Mouse (Mus musculus): ENCODE measurements around the gene Wipf3. TPM values are rescaled to one million over a fixed set of nuclear protein-coding genes. Genes with fewer than 3 reads are reported as not detected.

Gene Wipf3
- 10 to 100 TPM; 84.4 to 96.0 (median 89.1) TPM for total RNA-seq (2022)

DNA sequence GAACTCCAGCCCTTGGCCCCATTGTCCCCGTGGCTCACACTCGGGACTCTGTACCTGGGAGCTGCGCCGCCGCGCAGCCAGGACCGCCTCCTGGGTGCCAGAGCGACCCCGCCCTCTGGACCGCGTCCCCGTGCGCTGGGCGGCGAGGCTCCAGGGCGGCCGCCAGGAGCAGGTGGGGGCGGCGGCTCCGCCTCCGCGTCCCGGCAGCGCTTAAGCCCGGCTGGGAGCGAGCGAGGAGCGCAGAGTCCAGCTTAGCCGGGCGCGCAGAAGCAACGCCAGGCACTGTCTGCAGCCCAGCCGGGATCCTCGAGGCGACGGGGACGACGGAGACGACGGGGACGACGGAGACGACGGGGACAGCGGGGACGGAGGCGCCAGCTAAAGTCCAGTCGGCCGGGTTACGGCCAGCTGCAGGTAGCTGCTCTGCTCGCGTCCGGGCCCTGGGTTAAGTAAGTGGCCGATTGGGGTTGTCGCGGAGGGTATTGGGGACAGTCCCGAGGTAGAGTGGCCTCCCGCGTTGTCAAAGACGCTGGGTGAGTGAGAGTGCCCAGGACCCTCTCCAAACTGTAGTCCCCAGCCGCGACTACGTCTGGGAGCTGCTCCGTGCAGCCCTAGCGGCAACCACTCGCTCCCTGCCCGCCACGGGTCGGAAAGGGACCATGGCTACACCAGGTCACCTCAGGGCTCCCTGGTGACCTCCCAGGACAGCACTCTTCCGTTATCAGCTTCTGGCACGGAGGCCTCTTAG is at the start of gene Wipf3:
Gene Wipf3 (plus strand): TSS at position 157 of the 748 bp plus-strand sequence.
- DNase-seq (ENCODE audit: low spot score in 2 of 2): peak; percentile 42 to 43

DNA sequence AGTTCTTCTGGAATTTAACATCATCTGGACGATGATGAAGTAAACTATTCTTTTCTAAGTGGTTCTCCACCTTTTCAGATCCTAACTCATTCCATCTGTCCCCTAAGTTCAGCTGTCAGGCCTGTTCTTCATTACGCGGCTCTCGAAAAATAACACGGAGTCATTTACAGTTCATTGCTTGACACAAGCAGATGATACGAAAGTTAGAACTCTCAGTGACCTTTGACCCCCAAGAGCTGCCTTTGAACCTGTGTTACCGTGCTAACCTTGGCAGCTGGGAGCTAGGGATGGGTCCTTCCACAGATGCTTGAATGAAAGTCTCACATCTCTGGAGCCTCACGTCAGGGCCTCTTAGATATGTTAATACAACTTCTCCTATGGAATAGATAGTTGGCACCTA is 46.8 kb upstream of the Wipf3 start:
- no peak for DNase-seq (ENCODE audit: low spot score in 2 of 2)

DNA sequence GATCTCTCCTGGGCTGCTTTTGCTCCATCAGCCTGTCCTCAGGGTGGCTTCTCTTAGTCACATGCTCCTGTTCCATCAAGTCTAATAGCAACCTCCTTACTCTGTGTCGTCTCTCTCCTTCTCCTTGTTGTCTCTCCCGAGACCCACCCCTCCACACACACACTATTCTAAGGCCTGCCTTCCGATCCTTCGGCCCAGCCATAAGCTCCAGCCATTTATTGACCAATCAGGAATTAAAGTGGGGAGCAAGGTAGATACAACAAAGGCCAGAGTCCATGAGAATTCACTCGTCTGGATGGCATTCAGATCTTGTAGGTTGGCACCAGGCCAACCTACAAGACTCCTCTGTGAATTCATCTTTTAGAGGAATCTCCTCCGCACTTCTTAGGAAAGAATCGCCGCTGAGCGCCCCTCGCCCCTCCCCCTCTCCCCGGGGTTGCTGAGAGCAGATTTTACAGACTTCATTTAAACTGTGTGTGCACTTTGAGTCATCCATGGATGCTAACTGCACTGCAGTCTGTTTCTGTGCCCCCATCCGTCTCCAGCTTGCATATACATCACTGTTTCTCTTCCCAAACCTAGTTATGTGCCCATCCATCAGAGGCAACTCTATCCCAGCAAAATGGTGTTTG is 45.4 kb upstream of the Wipf3 start:
- DNase-seq (ENCODE audit: low spot score in 2 of 2): no peak

GRCm38 (mm10) chr6:54384777-54385176 is 44.6 kb upstream of the Wipf3 start:
- DNase-seq (ENCODE audit: low spot score in 2 of 2): no peak

GRCm38 (mm10) chr6:54386429-54386828 is 43.0 kb upstream of the Wipf3 start:
- DNase-seq (ENCODE audit: low spot score in 2 of 2): peak in 1 of 2 experiments; percentile 54

DNA sequence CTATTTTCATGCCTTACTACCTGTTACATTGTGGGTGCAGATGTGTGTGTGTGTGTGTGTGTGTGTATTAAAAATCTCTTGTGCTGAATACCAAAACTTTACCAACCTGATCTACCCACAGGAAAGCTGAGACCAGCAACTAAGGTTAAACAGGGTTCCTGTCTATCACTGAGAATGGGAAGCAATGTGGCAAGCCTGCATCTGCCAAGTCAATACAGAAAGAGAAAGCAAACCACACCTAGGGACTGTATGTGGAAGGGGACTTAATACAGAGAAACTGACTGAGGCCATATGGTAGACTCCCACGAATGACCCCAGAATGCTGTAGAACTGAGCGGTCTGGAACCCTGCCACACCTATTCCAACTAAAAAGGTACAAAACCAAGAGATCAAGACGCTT is 42.4 kb upstream of the Wipf3 start:
- no peak for DNase-seq (ENCODE audit: low spot score in 2 of 2)

DNA sequence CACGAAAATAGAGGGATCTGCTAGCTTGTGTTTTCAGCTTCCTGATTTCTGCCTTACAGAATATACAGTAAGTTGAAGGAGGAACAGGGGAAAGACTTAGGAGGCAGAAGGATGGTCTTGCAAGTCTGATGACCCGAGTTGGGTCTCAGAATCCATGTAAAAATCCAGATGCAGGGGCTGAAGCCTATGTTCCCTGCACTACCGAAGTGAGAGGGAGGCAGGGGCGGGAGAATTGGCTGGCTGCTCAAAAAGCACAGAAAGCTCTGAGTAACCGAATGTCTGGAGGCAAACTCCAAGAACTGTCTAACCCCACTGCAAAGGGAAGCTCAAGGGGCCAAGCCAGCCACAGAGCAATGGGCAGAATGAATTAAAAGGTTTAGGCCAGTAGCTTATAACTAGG is 41.7 kb upstream of the Wipf3 start:
- peak; percentile 36 to 40 for DNase-seq (ENCODE audit: low spot score in 2 of 2)

DNA sequence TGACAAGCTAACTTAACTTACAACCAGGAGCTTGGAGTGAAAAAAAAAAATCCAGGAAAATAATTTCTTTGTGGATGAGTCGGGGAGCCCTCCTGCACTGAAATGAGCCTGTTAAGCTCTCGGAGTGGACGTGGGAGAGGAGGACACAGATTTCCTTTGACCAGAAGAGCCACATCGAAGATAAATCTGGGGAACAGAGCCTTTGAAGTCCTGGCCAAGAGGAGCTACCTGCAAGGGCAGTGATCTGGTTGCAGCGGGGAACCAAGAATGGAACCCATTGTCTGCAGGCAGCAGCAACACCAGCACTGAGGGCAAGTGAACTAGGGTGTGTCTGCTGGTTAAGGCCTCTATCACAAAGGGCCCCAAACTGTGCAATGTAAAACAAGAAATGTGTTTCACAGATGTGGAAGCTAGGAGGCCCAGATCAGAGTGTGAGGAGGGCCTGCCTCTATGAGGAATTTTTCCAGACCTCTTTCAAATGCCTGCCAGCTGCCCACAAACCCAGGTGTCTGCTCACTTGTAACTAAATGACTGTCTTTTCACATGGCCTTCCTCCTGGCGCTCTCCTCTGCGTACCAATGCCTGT is 40.6 kb upstream of the Wipf3 start:
- no peak for DNase-seq (ENCODE audit: low spot score in 2 of 2)

DNA sequence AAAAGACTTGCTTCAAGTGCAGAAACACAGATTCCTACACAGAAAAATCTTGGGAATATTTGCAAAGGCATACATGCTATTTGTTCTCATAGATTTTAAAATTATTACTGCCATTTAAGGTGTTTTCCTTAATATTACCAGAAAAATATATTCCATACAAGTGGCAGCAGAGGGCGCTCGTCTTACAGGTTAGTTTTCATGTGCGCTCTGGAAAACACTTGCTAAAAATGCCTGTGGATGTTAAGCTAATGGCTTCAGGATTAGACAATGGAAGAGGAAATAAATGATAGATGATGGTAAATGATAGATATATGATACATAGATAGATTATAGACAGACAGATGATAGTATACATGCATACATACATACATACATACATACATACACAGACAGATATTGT is 37.6 kb upstream of the Wipf3 start:
- no peak for DNase-seq (ENCODE audit: low spot score in 2 of 2)

- no peak for DNase-seq (ENCODE audit: low spot score in 2 of 2)
These were observed 35.5 kb upstream of the Wipf3 start for GRCm38 (mm10) chr6:54393886-54394285.

DNA sequence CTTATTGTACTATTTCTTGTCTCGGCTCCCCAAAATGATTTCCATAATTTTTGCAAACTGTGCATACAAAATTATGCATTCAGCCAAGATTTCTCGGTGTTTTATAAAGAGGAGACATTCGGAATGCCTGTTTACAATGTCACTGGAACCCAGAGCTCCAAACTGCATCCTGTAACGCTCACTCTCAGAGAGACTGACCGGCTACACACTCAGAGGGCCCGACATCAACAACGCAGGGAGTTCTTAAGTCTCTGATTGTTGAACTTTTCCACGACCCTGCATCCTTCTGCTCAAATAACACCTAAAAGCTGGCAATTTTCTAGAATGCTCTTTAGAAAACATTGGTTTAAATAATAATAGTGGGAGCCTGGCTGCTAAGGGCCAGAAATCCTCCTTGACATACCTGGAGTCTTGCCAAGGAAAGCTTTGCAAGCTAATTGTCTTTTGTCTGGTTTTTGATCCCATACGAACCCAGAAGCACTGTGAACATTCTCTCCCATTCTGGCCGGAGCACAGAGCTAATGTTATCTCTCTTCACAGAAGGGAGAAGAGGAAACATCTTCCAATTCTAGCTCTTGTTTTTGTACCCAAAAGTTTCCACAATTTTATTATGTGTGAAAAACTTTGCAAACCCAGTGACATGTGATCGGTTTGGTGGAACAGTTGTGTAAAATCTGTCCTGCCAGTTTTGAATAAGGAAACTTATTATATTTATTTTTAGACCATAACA is 30.0 kb upstream of the Wipf3 start:
- DNase-seq (ENCODE audit: low spot score in 2 of 2): no peak

DNA sequence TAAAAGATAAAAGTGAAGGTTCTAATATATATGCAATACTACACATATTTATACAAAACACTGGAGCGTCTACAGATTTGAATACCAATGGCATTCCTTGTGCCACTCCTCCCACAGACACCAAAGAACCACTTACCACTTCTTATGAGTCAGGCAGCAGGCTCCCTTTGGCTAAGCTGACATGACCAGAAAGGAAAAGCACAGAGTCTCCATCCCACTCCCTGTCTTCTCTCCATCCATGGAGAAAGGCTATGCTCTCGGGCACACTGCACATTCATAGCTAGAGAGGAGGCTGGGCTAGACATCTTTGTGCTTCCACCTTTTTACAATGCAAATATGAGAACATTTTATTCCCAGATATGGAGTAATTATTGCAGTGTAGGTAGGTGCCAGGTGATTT is 27.9 kb upstream of the Wipf3 start:
- no peak for DNase-seq (ENCODE audit: low spot score in 2 of 2)

- DNase-seq (ENCODE audit: low spot score in 2 of 2): no peak
These were observed 24.5 kb upstream of the Wipf3 start for GRCm38 (mm10) chr6:54404916-54405315.

DNA sequence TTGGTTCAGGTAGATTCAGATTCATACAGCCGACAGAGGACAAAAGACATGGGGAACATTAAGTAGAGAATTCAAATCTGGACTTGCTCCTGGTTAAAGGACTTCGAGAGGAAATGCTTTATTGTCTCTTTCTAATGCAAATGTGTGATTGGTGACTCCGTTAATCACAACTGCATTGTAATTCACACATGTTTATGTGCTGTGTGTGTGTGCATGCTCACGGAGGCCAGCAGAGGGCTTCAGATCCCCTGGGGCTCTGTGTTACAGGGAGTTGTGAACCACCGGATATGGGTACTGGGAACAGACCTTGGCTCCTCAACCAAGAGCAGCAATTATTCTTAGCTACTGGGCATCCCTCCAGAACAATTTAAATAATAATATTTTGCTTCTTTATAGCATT is 23.3 kb upstream of the Wipf3 start:
- DNase-seq (ENCODE audit: low spot score in 2 of 2): no peak

GRCm38 (mm10) chr6:54409271-54409670 is 20.1 kb upstream of the Wipf3 start:
- no peak for DNase-seq (ENCODE audit: low spot score in 2 of 2)

DNA sequence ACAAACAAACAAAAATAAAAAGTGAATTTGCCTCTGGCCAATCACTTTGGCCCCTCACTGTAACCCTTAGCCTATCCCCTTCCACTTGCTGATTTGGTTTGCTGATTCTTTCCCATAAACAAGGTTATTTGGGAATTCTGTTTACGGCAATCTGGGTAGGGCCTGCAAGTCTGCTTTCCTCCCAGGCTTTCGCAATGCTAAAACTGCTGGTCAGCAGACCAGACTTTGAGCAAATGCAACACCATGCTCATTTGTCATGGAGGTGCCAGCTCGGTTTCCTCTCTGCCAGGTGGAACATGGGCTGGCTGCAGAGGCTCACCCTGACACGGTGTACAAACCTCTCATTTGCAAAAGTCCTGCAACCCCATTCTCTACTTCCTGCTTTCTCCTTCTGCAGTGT is 19.0 kb upstream of the Wipf3 start:
- DNase-seq (ENCODE audit: low spot score in 2 of 2): no peak

- DNase-seq (ENCODE audit: low spot score in 2 of 2): no peak
These were observed 17.8 kb upstream of the Wipf3 start for GRCm38 (mm10) chr6:54411591-54411990.

DNA sequence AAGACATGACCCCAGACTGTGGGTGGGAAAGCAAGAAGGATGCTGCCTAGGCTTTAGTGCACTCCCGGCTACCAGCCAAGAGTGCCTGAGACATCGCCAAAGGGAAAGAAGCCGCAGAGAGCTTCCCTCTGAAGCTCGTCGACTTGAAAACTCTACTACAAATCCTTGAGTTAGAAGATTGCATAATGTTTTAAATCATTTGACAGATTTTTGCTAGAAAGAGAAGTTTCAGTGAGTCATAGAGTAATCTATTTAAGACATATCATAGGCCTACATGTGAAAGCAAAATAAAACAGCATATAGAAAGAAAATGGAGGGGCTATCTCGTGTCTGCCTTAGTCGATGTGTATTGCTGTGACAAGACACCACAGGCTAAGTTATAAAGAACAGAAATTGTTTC is 16.5 kb upstream of the Wipf3 start:
- no peak for DNase-seq (ENCODE audit: low spot score in 2 of 2)

DNA sequence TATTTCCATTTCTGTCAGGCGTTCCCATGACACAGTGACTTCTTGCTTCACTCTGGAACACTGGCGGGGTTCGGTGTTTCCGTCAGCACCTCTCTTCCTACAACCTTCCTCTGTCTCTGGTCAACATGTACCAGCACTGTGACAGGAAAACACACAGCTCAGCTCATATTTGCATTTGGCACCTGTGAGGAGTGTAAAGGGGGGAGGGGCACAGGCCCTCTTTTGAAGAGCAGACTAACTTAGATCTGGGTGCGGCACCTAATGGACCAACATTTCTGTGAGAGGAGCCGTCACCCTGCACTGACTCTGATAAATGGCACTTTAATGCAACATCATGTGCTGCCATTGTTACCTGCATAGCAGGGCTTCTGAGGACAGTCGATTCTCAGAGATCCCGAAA is 4.2 kb upstream of the Wipf3 start:
- no peak for DNase-seq (ENCODE audit: low spot score in 2 of 2)

DNA sequence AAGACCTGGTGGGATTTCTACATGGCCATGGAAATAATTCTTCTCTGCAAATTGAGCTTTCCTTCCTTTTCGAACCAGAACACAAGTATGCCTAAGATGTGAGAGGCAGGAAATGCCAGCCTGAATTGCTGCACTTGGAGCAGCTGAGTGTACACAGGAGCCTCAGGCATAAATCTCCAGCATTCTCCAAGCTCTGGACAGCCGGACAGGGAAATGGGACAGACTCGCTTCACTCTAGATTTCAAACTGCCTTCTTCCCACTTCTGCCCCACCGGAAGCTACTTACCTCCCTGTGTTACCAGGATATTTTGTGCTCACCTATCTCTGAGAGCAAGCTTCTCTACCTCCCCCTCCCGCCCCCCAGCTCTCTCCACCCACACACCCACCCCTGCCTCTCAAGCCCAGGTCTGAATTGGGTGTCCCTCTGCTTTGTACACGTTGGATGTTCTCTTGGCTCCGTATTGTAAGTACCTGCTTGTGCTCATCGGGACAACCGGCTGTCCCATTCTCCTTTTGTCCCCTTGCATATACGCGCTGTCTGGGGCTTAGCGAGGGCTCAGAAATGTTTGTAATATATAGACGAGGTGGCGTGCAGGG is 455 bp upstream of the Wipf3 start:
- no peak for DNase-seq (ENCODE audit: low spot score in 2 of 2)

- no peak for DNase-seq (ENCODE audit: low spot score in 2 of 2)
These were observed 818 bp downstream of the Wipf3 start for GRCm38 (mm10) chr6:54430221-54430620.

- peak; percentile 55 to 89 for DNase-seq (ENCODE audit: low spot score in 2 of 2)
These were observed 2.4 kb downstream of the Wipf3 start for GRCm38 (mm10) chr6:54431761-54432160.

Measured in left cerebral cortex, adult 8-10 months (tissue).